Mouse (Mus musculus) E14TG2a.4 (cell line): ENCODE measurements around the gene Abca4.

Experiments
- CTCF ChIP-seq: conservative IDR thresholded peaks from 2 replicates; pipeline ENCODE4 v1.5.1; 2014; ENCODE audit warnings: low read length
- POU5F1 ChIP-seq: IDR thresholded peaks from 2 replicates; pipeline ENCODE4 v1.6.1; 2014; ENCODE audit warnings: low read length, borderline replicate concordance

DNA sequence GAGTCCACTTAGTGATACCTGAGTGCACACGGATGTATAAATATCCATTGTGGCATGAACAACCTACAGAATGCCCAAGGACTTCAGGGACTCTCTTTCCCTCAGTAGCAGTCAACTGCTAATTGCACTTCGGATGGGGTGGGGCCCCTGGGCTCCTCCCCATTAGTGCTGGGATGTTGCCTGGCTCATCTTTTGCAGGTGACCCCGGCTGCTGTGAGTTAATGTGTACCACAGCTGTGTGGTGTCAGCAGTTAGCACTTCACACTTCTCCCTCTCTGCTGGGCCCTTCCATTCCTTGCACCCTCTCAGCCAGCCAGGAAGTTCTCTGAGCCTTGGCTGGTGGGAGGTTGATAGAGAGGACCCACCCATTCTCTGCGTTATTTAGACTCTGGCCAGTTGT, 65.2 kb downstream of the Abca4 start:
- TF ChIP-seq CTCF (no peak), POU5F1 (no peak)
